Mouse (Mus musculus) megakaryocyte, embryonic 14.5 days (primary cell): ENCODE results near the gene Cpeb2.

Experiments
- FLI1 ChIP-seq: IDR thresholded peaks from 2 replicates; pipeline ENCODE4 v1.6.1; 2012; ENCODE audit warnings: low read length, inconsistent platforms, mixed read lengths
- GATA1 ChIP-seq: IDR thresholded peaks from 3 replicates; pipeline ENCODE4 v1.6.1; 2012; ENCODE audit warnings: mixed read lengths, low read length, inconsistent platforms, borderline replicate concordance

DNA sequence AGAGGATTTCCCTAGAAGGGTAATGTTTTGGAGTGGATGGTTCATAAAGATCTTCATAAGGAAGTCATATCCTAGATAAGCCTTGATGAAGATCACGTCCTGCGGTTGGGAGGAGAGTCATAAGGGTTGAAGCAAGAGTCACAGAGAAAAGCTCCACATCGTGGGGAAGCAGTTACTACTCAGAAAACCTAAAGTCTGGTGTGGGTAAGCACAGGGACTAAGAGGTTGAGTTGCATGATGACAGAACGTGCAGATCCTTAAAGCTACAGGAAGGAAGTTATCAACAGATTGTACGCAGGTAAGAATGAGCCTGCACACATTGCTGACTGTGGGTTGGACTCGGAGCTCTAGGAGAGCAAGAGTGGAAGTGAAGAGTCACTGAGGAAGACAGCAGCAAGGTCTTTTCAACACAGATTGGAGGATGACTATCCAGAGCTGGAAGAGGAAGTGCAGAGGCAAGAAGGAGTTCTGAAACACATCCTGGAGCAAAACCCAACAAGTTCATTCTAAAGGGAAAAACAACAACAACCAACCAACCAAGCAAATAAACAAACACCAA is 26.4 kb upstream of the Cpeb2 start:
- TF ChIP-seq GATA1 (no peak), FLI1 (no peak)
